Mouse (Mus musculus) bone marrow, adult 2 months (tissue): ENCODE measurements around the gene Rmnd1. TPM values are rescaled to one million over a fixed set of nuclear protein-coding genes. Genes with fewer than 3 reads are reported as not detected.
A peak's percentile ranks its signal among the peaks of the same experiment; 100 is the strongest.
"Not testable (repeated sequence)": the region's sequence is repeated elsewhere in the genome, so short reads cannot be mapped to it uniquely, and the experiment has no call there.

Experiments used
- H3K27ac ChIP-seq: fragments of 200-500 bp; 2 replicates; pipeline ENCODE4 v1.5.1; 2012; ENCODE audit warnings: low read depth, mild to moderate bottlenecking, control low read depth, inconsistent platforms, low read length; ENCODE audit not compliant: control insufficient read depth, poor library complexity, insufficient read depth
- H3K4me1 ChIP-seq: fragments of 200-500 bp; 2 replicates; pipeline ENCODE4 v1.6.1; 2011; ENCODE audit warnings: low read length; ENCODE audit not compliant: control insufficient read depth, insufficient read depth
- H3K4me3 ChIP-seq: fragments of 200-500 bp; replicated peaks from 2 replicates; pipeline ENCODE3; 2011; ENCODE audit warnings: mild to moderate bottlenecking, low read depth, low read length, control low read depth; ENCODE audit not compliant: control insufficient read depth
- CTCF ChIP-seq: fragments of 200-500 bp; IDR thresholded peaks from 2 replicates; pipeline ENCODE4 v1.5.1; 2011; ENCODE audit warnings: low read length, control low read depth; ENCODE audit not compliant: control insufficient read depth, insufficient read depth
- POLR2A ChIP-seq: fragments of 200-500 bp; IDR thresholded peaks from 2 replicates; pipeline ENCODE4 v1.6.1; 2011; ENCODE audit warnings: low read depth, mild to moderate bottlenecking, control low read depth, low read length, borderline replicate concordance; ENCODE audit not compliant: control insufficient read depth
- WGBS: fragments of 180-500 bp; shearing (Covaris S2); methylation state at CpG from one replicate; pipeline ENCODE4 v1.1.7; 2018; 5-methylcytosine and 5-hydroxymethylcytosine counted together
- polyA plus RNA-seq: library from polyadenylated mRNA; stranded (reverse); fragments of >200 nt; gene quantifications from 2 replicates; pipeline ENCODE4 v1.2.4, GENCODE M21; 2011; ENCODE audit warnings: low replicate concordance; ENCODE audit not compliant: missing spikeins, insufficient read depth, insufficient read length

The Rmnd1 gene
- polyA plus RNA-seq, 1 experiment: 47.1 TPM

GRCm38 (mm10) chr10:4460201-4460600, 28.0 kb upstream of the Rmnd1 start:
- H3K27ac ChIP-seq: no peak overlapping the region
- 77% methylated on average over 2 of the region's 2 CpGs for WGBS
- peaks cover 2% of the 10 kb centered on the region; the same call in 1 of the 2 replicates for H3K4me1 ChIP-seq
- TF ChIP-seq CTCF: no peak
- no peak overlapping the region for H3K4me3 ChIP-seq

DNA sequence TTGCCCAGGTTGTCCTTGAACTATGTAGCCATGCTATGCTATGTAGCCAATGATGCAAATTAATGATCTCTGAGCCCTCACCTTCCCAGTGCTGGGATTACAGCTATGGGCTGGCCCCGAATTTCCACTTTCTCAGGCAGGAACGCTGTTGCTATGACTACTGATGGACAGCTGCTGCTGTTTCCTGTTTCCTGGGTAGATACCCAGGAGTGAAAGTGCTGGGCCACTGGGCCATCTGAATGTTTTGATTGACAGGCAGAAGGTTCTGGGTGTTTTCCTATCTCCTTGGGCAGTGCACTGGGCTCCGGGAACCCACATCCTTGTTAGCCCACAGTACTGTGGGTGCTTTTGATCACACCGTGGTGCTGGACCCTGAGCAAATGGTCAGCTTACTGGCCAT, 24.2 kb upstream of the Rmnd1 start:
- TF ChIP-seq POLR2A (no peak), CTCF (no peak)
- 13% methylated on average over 4 of the region's 4 CpGs for WGBS
- peaks cover 2% of the 10 kb centered on the region; the same call in 1 of the 2 replicates for H3K4me1 ChIP-seq
- H3K4me3 ChIP-seq: no peak overlapping the region
- H3K27ac ChIP-seq: no peak overlapping the region

DNA sequence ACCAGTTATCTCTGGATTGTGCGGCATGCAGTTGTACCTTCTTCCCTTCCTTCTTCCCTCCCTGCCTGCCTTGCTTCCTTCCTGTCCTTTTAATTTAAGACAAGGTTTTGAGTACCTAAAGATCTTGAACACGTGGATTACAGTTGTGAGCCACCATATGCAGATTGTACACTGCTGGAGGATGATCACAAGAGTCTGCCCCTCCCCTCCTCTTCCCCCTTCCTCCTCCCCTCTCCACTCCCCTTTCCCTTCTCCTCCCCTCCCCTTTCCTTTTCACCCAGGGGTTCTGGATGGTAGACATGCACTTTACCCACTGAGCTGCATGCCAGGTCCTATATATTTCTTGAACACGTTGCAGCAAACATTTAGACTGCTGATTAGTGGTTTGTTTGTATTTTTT, 3.2 kb upstream of the Rmnd1 start:
- Histone ChIP-seq H3K4me1 (peaks cover 1% of the 10 kb centered on the region; the same call in 1 of the 2 replicates), H3K27ac (no peak overlapping the region), H3K4me3 (no peak overlapping the region)
- WGBS: 61% methylated on average over 3 of the region's 3 CpGs
- TF ChIP-seq CTCF (no peak), POLR2A (no peak)

DNA sequence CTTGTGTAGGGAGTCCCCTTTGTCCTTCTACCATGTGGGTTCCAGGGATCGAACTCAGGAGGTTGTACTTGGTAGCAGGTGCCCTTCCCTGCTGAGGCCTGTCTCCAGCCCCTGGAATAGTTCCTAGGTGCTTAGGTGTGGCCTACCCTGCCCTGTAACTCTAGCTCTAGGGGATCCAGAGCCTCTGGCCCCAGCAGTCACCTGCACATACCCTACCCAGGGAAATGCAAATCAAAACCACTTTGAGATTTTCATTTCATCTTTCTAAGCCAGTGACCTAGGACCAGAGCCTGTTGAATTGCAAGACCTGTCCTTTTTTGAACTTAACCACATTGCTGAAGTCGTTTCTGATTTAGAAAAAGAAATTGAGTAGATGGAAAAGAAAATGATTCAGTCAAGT, 1.7 kb upstream of the Rmnd1 start:
- not testable (repeated sequence) for H3K4me3 ChIP-seq, H3K4me1 ChIP-seq, H3K27ac ChIP-seq
- WGBS: 50% methylated on average over 2 of the region's 2 CpGs

DNA sequence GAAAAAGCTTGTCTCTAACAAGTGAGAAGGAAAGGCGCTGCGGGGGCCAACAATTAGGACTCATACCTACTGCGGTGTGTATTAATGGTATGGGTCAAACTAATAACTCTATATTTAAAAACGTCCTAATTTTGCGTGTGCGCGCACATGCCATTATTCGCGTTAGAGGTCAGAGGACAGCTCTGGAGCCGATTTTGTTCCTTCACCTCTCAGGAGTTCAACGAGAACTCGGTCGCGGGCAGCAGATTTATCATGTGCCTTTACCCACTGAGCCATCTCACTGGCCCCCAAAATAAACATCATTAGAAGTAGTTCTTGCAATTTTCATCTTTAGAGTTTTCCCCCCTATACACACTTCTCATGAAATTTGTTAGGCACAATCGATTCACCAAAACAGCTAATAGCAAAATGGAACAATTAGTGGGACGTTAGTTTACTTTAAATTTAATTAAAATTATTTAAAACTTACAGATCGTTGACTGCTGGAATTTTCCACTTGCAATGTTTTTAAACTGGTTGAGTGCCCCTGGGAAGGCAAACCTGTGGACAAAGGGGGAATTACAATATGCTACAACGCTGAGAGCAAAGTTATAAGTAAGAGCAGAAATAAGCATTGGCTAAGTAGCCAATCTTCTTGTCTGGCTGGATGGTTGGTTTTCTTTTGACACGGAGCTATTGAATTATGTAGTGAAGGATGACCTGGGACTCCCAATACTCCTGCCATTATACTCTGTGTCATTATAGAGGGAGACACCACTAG, 988 bp upstream of the Rmnd1 start:
- 3% methylated on average over 19 of the region's 19 CpGs for WGBS
- H3K4me1 ChIP-seq: peaks cover 1% of the 10 kb centered on the region; the same call in 1 of the 2 replicates
- H3K4me3 ChIP-seq: peak overlapping the region; percentile 86
- H3K27ac ChIP-seq: peak overlapping the region; percentile 97
- TF ChIP-seq CTCF: no peak
- no peak for TF ChIP-seq POLR2A

GRCm38 (mm10) chr10:4431746-4432122, 454 bp downstream of the Rmnd1 start:
- 7% methylated on average over 5 of the region's 5 CpGs for WGBS
- H3K4me3 ChIP-seq: peak overlapping the region; percentile 79
- peak overlapping the region; percentile 97 for H3K27ac ChIP-seq
- H3K4me1 ChIP-seq: peaks cover 1% of the 10 kb centered on the region; the same call in 1 of the 2 replicates
- TF ChIP-seq POLR2A (no peak), CTCF (no peak)

DNA sequence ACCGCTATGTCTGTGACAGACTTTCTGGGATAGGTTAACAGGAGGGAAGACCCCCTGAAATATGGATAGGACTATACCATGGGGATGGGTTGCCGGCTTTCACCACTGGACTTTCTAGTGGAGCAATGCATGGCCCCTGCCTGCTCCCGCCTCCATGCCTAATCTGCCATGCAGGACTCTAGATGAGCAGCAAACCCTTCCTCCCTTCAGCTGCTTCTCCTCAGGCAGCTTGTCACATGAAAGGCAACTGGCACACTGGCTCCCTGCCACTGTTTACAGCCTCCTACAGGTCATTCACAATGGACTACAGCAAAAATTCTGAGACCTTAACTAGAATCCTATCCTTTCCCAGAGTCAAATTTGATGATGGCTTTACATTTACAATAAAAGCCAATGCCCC, 1.4 kb downstream of the Rmnd1 start:
- H3K4me3 ChIP-seq: no peak overlapping the region
- peaks cover 1% of the 10 kb centered on the region; the same call in 1 of the 2 replicates for H3K4me1 ChIP-seq
- TF ChIP-seq POLR2A (no peak), CTCF (no peak)
- 79% methylated on average over 3 of the region's 3 CpGs for WGBS
- peak overlapping the region; percentile 18; the same call in 1 of the 2 replicates for H3K27ac ChIP-seq

GRCm38 (mm10) chr10:4430399-4430798, 1.8 kb downstream of the Rmnd1 start:
- no peak overlapping the region for H3K4me3 ChIP-seq
- no peak overlapping the region; the same call in 1 of the 2 replicates for H3K27ac ChIP-seq
- WGBS: 34% methylated on average over 8 of the region's 8 CpGs
- peaks cover 1% of the 10 kb centered on the region; the same call in 1 of the 2 replicates for H3K4me1 ChIP-seq
- TF ChIP-seq POLR2A (no peak), CTCF (no peak)

DNA sequence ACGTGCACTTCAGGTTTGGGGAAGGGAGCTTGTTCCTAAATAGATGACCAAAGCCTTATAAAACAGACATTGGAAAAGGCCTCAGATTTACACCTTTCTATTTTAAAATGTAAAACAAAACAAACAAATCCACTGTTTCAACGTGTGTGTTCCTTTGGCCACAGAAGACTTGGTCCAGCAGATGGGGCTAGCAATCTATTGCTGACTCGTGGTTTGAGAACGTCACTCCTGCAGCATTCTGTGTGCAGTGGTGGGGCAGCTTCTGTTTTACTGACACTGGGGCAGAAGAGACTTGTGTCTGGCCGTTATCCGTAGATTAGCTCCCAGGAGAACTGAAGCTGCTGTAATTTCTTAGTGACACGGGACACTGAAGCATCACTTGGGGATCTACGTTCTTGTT, 6.9 kb downstream of the Rmnd1 start:
- 72% methylated on average over 8 of the region's 8 CpGs for WGBS
- H3K4me3 ChIP-seq: no peak overlapping the region
- peak; percentile 37; the same call in 1 of the 2 replicates for TF ChIP-seq CTCF
- TF ChIP-seq POLR2A: no peak
- no peaks in the 10 kb centered on the region for H3K4me1 ChIP-seq
- H3K27ac ChIP-seq: no peak overlapping the region
